Mouse (Mus musculus) 3T3-L1 (cell line): ENCODE measurements around the gene Smim6.

ENCODE experiments used
- DNase-seq: peaks from one replicate; pipeline ENCODE4 v3.0.0-alpha.2; 2015; ENCODE audit warnings: low read depth, low spot score

Smim6 gene

GRCm38 (mm10) chr11:115900561-115901337 is 11.1 kb upstream of the Smim6 start:
- DNase-seq: no peak

- DNase-seq: no peak
These were observed 10.3 kb upstream of the Smim6 start for GRCm38 (mm10) chr11:115901338-115902161.

- no peak for DNase-seq
These were observed 9.6 kb upstream of the Smim6 start for GRCm38 (mm10) chr11:115902177-115902576.

GRCm38 (mm10) chr11:115902831-115903230 is 9.0 kb upstream of the Smim6 start:
- DNase-seq: peak; percentile 24

GRCm38 (mm10) chr11:115903384-115904230 is 8.2 kb upstream of the Smim6 start:
- DNase-seq: no peak

- no peak for DNase-seq
These were observed 7.4 kb upstream of the Smim6 start for GRCm38 (mm10) chr11:115904231-115904955.

GRCm38 (mm10) chr11:115904956-115905790 is 6.6 kb upstream of the Smim6 start:
- no peak for DNase-seq

- no peak for DNase-seq
These were observed 5.7 kb upstream of the Smim6 start for GRCm38 (mm10) chr11:115906116-115906515.

- DNase-seq: no peak
These were observed 5.3 kb upstream of the Smim6 start for GRCm38 (mm10) chr11:115906521-115906920.

GRCm38 (mm10) chr11:115911134-115911561 is 669 bp upstream of the Smim6 start:
- no peak for DNase-seq

GRCm38 (mm10) chr11:115916579-115916978 is 4.8 kb downstream of the Smim6 start:
- DNase-seq: no peak

GRCm38 (mm10) chr11:115918637-115919036 is 6.8 kb downstream of the Smim6 start:
- DNase-seq: no peak

- no peak for DNase-seq
These were observed 7.3 kb downstream of the Smim6 start for GRCm38 (mm10) chr11:115919073-115919472.

GRCm38 (mm10) chr11:115920110-115920818 is 8.4 kb downstream of the Smim6 start:
- DNase-seq: peak; percentile 78

- DNase-seq: no peak
These were observed 10.2 kb downstream of the Smim6 start for GRCm38 (mm10) chr11:115921986-115922385.

- no peak for DNase-seq
These were observed 17.2 kb downstream of the Smim6 start for GRCm38 (mm10) chr11:115929031-115929430.

- no peak for DNase-seq
These were observed 18.0 kb downstream of the Smim6 start for GRCm38 (mm10) chr11:115929818-115930217.

GRCm38 (mm10) chr11:115931235-115931634 is 19.4 kb downstream of the Smim6 start:
- no peak for DNase-seq

GRCm38 (mm10) chr11:115933108-115933746 is 21.4 kb downstream of the Smim6 start, which contains the start of the genes Sap30bp and Recql5:
Sap30bp (plus strand) TSS chr11:115933282.
Recql5 (minus strand) TSS chr11:115933477.
- peak; percentile 99 for DNase-seq
